Mouse (Mus musculus) adipocyte (in vitro differentiated cells): ENCODE data around the gene Kcnh5.

Experiments
- DNase-seq: peaks from one replicate; pipeline ENCODE4 v3.0.0-alpha.2; 2016; ENCODE audit warnings: low spot score

The Kcnh5 gene

DNA sequence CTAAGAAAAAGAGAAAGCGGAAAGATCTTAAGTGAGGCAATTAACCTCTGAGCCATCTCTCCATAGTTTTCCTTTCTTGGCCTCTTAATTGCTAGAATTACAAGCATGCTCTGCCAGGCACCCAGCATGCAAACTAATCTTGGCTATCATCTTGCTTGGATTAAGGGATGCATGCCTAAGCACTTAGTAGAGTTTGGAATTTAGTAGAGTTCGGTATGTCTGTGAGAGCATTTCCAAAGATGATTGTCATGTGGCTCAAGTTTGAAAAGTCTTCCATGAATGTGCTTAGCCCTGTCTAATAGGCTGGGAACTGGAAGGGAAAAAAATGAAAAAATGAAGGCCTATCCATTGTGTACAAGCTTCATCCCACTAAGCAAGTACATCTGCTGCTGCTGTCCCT lies 224.5 kb downstream of the Kcnh5 start:
- DNase-seq: no peak

DNA sequence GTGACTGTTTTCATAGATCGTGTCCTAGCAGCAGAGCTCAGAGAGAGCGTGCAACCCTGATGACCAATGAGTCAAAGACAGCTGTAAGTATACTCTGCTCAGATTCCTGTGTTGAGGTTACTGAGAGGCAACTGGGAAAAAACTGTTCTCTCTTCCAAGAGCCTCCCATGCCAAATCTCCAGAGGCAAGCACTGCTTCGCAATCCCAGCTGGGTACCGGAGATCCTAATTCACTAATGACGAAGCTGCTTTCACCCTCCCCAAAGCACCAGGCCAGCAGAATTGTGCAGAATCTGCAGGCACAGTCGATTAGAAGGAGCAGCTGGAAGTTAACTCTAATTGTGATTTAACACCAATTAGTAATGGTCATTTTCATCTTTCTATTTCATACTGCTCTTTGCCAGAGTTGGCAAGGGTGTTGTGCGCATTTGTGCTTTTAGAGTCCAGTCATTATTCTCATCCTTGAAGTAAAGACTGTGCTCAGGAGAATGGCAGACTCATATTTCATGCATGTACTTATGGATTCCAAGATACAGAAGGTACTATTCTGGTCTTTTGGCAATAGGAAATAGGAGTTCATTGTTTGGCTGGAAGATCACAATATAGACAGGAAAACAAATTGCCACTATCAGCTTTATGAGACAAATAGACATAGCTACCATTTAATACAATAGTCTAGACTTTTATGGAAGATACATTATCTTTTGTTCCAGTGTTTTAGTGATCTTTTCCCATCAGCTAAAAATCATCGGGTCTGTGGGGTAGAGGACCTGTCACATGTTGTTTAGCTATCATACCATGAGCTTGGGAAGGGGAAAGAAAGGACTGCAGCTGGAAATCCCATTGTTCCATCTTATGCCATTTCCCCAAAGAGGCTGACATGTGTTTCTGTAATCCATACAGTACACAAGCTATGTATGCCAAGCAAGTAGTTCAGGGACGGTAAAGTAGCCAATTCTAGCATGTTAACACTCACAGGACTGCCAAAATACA lies 225.7 kb downstream of the Kcnh5 start:
- peak; percentile 54 for DNase-seq

DNA sequence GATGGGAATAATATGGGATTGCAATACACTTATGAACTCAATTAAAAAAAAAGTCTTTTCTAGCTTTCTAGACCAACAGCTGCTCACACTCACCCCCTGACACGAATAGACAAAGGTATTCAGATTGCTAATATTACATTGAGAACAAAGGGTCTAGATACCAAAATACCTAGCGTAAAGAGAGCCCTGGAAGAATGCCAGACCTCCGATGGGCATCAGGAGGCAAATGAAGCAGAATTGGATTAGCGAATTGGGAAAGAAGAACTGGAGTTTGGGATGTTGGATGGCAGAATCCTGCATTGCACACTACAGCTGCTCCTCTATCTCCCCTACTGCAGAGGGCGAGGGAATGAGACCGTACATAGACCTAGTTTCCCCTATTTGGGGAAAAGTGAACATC lies 275.8 kb downstream of the Kcnh5 start:
- DNase-seq: no peak

DNA sequence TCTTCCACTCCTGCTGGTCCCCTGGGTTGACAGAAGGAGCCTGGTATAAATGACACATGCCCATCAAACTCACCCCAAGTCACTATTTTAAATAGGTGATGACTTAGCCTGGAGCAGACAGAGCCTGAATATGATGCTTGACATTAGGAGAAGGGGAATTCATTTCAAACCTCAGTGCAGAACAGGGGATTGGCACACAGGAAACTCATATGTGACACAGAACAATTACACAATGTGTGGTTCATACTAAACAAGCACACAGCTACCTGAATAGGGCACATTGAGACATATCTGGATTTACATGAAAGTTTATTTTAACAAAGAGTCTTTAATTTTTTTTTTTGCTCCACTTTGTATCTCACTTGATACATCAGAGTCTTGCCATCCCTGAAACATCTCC lies 276.4 kb downstream of the Kcnh5 start:
- no peak for DNase-seq

DNA sequence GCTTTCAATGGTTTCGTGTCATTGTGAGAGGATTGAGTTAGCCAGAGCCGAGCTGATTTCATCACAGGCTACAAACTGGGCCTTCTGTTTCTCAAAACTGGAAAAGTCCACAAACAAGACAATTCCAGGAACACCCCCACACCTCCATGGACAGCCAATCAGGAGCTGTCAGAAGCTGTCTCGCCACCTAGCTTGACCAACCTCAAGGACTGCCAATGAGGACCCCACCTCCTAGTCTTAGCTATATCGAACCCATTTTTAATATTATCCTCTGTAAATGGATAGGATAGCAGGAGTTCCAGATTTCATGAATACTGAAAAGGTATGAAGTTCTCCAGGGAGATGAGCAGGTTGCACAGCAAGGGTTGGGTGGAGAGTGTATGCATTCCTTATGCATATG lies 278.1 kb downstream of the Kcnh5 start:
- DNase-seq: no peak

DNA sequence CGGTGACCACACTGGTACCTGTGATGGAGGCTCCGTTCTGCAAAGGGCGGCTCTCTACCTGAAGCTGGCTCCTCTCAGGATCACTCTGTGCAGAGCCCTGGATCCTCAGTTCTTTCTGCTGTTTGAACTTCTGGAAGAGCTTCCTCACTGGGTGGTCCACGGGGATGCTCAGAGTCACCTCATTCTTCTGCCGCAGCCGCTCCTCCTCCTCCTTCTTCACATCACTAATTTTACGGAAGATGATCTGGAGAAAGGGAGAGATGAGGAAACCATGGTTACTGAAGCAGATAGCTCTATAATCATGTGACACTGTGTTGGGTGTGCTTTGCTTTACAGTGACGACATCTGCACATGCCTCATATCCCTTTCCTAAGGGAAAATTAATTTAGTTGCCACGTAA lies 278.9 kb downstream of the Kcnh5 start:
- no peak for DNase-seq

DNA sequence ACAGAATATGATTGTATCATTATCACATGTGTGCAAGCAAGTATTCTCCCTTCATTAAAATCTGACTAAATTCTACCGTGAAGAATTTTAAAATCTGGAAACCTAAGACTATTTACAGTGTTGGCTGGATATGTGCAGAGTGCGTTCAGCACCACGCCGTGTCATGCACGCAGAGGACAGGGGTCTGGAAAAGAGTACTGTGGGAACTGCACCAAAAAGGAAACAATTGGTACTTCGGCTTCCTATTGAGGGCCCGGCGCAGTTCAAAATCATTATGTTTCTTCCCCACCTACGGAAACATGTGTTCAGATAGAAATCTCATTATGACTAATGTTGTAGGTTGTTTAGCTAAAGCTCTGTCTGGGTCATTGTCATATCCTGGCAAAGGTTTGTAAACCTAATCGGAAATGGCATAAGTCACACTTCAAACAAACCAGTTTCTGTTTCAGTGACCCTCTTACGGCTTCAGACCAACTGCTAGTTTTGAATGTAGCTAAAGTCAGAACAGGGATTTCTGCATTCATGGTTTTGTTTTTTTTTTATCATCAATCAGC lies 282.2 kb downstream of the Kcnh5 start:
- no peak for DNase-seq

DNA sequence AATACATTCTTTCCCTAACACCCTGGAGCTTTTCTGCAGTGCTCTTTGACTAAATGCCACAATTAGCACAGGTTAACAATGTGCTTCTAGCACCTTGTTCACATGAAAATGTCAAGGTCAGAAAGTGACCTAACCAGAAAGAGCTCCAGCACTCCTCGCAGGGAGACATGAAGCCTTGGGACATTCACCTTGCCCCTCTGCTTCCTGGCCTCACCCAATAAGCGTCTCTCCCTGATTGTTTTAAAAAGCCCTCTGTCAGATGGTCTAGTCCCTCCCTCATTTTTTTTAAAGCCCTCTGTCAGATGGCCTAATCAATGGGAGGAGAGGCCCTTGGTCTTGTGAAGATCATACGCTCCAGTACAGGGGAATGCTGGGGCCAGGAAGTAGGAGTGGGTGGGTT lies 287.7 kb downstream of the Kcnh5 start:
- DNase-seq: no peak

DNA sequence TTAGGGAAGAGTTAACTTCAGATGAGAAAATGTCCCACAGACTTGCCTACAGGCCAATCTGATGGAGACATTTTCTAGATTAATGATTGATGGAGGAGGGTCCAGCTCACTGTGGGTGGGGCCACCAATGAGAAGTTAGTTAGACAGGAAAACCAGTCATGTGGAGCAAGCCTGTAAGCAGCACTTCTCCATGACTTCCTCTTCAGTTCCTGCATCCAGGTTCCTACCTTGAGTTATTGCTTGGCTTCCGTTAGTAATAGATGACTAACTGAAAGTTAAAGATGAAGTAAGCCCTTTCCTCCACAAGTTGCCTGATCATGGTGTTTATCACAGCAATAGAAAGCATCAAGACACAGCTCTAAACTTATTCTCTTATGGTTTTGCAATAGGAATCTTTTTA lies 290.1 kb downstream of the Kcnh5 start:
- DNase-seq: no peak

DNA sequence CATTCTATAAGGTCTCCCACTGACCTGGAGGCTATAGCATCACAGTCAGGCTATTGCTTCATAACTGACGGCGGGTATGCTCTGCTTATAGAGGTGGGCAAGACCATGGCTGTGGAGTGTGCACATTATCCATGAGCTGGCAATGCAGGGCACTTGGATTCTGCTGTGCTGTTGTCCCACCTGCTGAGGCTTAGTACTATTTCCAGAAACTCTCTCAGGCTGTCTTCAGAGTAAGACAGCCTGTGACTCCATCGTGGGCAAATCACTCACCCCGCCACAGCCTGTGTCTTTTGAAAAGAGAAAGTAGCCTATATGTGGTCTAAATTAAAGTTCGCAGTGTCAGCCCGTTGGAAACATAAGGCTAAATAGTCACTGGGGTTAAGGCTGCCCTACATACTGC lies 295.8 kb downstream of the Kcnh5 start:
- DNase-seq: no peak

DNA sequence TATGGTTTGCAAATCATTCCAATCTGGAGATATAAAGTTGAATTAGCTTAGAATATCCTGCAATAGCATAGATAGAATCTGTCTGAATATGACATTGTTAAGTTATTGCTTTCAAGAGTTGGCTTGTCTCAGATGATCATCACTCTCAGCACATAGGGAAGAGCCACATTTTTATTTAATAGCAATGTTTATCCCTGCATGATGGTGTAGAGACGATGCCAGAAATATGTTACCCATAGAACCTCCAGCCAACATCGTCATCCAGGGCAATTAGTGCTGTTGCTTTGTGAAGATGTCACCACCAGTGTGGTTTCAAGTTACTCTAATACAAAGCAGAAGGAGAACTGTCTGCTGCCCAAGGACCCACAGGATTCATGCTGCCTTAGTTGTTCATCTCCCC lies 321.5 kb downstream of the Kcnh5 start:
- no peak for DNase-seq

DNA sequence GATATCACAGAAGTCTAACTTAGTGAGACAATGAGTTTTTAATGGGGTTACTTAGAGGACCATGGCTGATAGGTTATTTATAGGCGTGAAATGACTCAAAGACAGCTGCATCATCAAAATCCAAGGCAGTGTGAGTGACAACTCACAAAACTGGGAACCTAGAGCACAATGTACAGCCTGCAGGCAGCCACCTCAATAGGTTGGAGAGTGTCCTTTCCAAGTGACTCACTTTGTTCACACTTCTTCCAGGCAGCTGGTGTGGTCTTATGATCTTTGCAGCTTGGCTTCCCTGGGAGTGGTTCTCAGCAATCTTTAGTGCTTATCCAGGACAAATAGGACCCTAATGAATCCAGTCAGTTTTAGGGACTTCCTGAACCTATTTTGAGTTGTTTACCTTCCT lies 322.9 kb downstream of the Kcnh5 start:
- DNase-seq: no peak

DNA sequence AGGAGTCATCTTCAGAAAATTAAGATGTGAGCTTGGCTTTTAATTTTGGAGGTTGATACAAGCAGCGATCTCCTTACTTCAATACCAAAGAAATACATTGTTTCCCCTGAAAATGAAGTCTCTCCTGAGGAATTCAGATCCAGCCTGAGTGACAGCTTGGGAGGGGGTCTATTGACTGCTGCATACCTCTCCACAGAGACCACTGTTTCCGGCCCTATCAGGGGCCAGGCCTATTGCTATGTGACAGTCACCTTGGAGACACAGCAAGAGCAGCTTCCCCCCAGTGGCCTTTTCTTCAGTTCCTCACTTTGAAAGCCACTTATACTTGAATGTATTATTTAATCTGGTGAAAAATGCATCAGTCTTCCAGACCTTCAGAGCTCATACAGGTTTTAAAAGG lies 326.8 kb downstream of the Kcnh5 start:
- DNase-seq: no peak

DNA sequence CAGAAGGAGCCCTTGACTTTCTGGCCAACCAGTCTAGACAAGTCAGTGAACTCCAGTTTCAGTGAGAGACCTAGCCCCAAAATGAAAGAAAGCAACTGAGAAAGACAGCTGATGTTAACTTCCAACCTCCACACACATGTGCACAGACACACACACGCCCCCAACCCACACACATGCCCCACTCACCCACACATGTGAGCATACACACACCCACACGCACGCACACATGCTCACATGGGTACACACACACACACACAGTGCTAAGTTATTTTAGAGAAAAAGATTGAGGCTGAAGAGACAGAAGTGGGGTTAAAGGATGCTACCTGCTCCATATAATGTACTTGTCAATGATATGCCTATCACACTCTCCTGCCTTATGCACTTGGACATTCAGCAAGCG lies 327.2 kb downstream of the Kcnh5 start:
- no peak for DNase-seq

DNA sequence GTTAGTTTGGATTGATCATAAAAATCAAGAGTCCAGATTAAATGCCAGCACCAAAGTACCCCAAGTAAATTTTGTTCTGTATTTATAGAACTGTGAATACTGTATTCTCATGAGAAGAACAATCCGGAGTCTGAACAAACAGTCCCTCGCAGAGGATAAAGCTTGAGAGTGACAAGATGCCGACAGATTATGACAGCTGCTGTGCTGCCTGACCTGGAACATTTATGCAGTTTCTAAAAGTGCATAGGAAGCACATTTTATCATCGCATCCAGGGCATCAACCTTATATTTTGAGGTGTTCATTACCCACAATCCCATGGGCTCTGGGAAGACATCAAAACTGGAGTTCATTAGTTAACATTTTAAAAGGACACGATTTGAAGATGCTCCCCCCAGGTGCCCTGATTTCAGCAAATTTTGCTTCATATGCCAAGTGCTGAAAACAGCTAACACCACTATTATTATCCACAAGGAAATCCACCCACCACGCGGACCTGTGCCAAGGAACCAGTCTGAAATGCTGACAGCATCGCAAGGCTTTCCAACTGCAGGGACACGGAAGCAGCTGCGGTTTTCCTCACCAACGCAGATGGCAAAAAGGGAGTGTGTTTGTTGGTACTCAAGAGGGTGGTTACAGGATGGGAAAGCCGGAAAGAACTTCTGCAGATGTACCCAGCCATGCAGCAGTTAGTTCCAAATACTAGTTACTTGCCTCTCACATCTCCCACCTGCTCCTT lies 328.4 kb downstream of the Kcnh5 start:
- DNase-seq: no peak
